Mouse (Mus musculus): ENCODE results near the gene Vmn1r29.
"Not testable (repeated sequence)": the region's sequence is repeated elsewhere in the genome, so short reads cannot be mapped to it uniquely, and the experiment has no call there.

Vmn1r29 gene

GRCm38 (mm10) chr6:58301249-58301648 is at the start of gene Vmn1r29:
TSS of gene Vmn1r29 (plus strand) at chr6:58301549.
- no peak for DNase-seq (ENCODE audit: inconsistent ontology term)

- DNase-seq (ENCODE audit: inconsistent ontology term): no peak
Measured at GRCm38 (mm10) chr6:58261737-58262136, 39.6 kb upstream of the Vmn1r29 start, which contains the start of gene Vmn1r28. TSS of gene Vmn1r28 (plus strand) at chr6:58262037.

- not testable (repeated sequence) for DNase-seq (ENCODE audit: inconsistent ontology term)
Measured at GRCm38 (mm10) chr6:58279661-58280060, 21.7 kb upstream of the Vmn1r29 start.

DNA sequence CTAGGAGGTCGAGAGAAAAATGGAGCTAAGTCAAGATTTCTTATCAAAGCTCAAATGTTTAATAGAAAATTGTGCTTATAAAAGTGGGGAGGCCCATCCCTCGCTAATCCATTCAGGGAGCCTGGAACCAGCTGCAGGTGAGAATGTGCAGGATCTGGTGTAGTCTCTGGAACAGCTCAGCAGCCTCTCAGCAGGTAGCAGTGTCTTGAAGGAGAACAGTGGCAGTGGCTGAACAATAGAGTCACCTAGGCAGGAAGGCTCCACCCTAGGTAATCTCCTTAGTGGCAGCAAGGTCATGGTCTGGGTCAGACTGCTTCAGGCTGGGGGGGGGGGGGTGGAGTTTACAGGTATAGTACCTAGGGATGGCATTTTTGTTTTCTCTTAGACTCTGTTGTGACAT is 9.1 kb upstream of the Vmn1r29 start:
- no peak for DNase-seq (ENCODE audit: inconsistent ontology term)

- not testable (repeated sequence) for DNase-seq (ENCODE audit: inconsistent ontology term)
Measured at GRCm38 (mm10) chr6:58298511-58298910, 2.8 kb upstream of the Vmn1r29 start.

GRCm38 (mm10) chr6:58330686-58331085 is 29.3 kb downstream of the Vmn1r29 start:
- DNase-seq (ENCODE audit: inconsistent ontology term): not testable (repeated sequence)

Measured in Muller cell, postnatal 12 days (primary cell).